Mouse (Mus musculus) limb, embryonic 12.5 days (tissue): Measurements from ENCODE around the gene Ccdc120. TPM values are rescaled to one million over a fixed set of nuclear protein-coding genes. Genes with fewer than 3 reads are reported as not detected.
"Not testable (repeated sequence)": the region's sequence is repeated elsewhere in the genome, so short reads cannot be mapped to it uniquely, and the experiment has no call there.

Experiments used
- ATAC-seq: fragments of 200-750 bp; cut with Nextera tagmentation; 2 replicates; pipeline ENCODE4 v1.8.0; 2017; ENCODE audit warnings: low read depth, moderate TSS enrichment; ENCODE audit not compliant: insufficient number of reproducible peaks, insufficient read depth, low FRiP score, low TSS enrichment
- H3K27ac ChIP-seq: fragments of 300-500 bp; sonication (generic); 2 replicates; pipeline ENCODE4 v1.5.1; 2016; ENCODE audit warnings: mild to moderate bottlenecking, moderate library complexity
- H3K27me3 ChIP-seq: fragments of 300-500 bp; sonication (generic); 2 replicates; pipeline ENCODE4 v1.6.1; 2016; ENCODE audit warnings: mild to moderate bottlenecking, moderate library complexity
- H3K36me3 ChIP-seq: fragments of 300-500 bp; sonication (generic); 2 replicates; pipeline ENCODE4 v1.6.1; 2016; ENCODE audit warnings: mild to moderate bottlenecking, moderate library complexity
- H3K4me1 ChIP-seq: fragments of 300-500 bp; sonication (generic); replicated peaks from 2 replicates; pipeline ENCODE4 v1.6.1; 2016
- H3K4me2 ChIP-seq: fragments of 300-500 bp; sonication (generic); 2 replicates; pipeline ENCODE4 v1.6.1; 2016; ENCODE audit warnings: mild to moderate bottlenecking, moderate library complexity
- H3K4me3 ChIP-seq: fragments of 300-500 bp; sonication (generic); replicated peaks from 2 replicates; pipeline ENCODE4 v1.5.1; 2016; ENCODE audit warnings: mild to moderate bottlenecking
- H3K9ac ChIP-seq: fragments of 300-500 bp; sonication (generic); replicated peaks from 2 replicates; pipeline ENCODE4 v1.6.1; 2016; ENCODE audit warnings: mild to moderate bottlenecking, moderate library complexity
- H3K9me3 ChIP-seq: fragments of 300-500 bp; sonication (generic); 2 replicates; pipeline ENCODE4 v1.6.1; 2016; ENCODE audit warnings: mild to moderate bottlenecking, moderate library complexity
- WGBS: fragments of 180-500 bp; shearing (Covaris S2); methylation state at CpG from one replicate; pipeline ENCODE4 v1.1.7; 2016; 5-methylcytosine and 5-hydroxymethylcytosine counted together
- polyA plus RNA-seq: library from polyadenylated mRNA; unstranded; fragments of >200 nt; fragmentation: Nextera tagmentation; extraction: Ambion mirVana; gene quantifications from 2 replicates; pipeline ENCODE4 v1.2.1, GENCODE M21; 2016

The Ccdc120 gene
- polyA plus RNA-seq, 1 experiment from 2014 or later: 22.5 TPM

GRCm38 (mm10) chrX:7775501-7776205 is 24.9 kb upstream of the Ccdc120 start:
- H3K4me3 ChIP-seq: no peak overlapping the region
- no peak overlapping the region for H3K27ac ChIP-seq
- no peaks in the 10 kb centered on the region for H3K4me1 ChIP-seq
- WGBS: 80% methylated on average over 9 of the region's 9 CpGs
- H3K36me3 ChIP-seq: peaks cover 30% of the 10 kb centered on the region
- no peak overlapping the region for H3K9ac ChIP-seq
- ATAC-seq: no peak
- no peaks in the 10 kb centered on the region for H3K9me3 ChIP-seq
- no peaks in the 10 kb centered on the region for H3K27me3 ChIP-seq
- no peak overlapping the region for H3K4me2 ChIP-seq

GRCm38 (mm10) chrX:7772766-7773165 is 22.1 kb upstream of the Ccdc120 start:
- Histone ChIP-seq H3K27me3 (no peaks in the 10 kb centered on the region), H3K36me3 (peaks cover 56% of the 10 kb centered on the region), H3K9me3 (no peaks in the 10 kb centered on the region), H3K4me2 (no peak overlapping the region), H3K4me3 (no peak overlapping the region), H3K4me1 (no peaks in the 10 kb centered on the region), H3K27ac (no peak overlapping the region), H3K9ac (no peak overlapping the region)
- ATAC-seq: no peak
- 50% methylated on average over 2 of the region's 2 CpGs for WGBS

GRCm38 (mm10) chrX:7769302-7770017 is 18.8 kb upstream of the Ccdc120 start:
- Histone ChIP-seq H3K27me3 (no peaks in the 10 kb centered on the region), H3K4me1 (peaks cover 17% of the 10 kb centered on the region), H3K4me2 (no peak overlapping the region), H3K4me3 (no peak overlapping the region), H3K9ac (no peak overlapping the region), H3K9me3 (no peaks in the 10 kb centered on the region), H3K36me3 (peaks cover 73% of the 10 kb centered on the region), H3K27ac (no peak overlapping the region)
- ATAC-seq: no peak
- 90% methylated on average over 7 of the region's 7 CpGs for WGBS

GRCm38 (mm10) chrX:7765764-7766163 is 15.1 kb upstream of the Ccdc120 start:
- H3K4me2 ChIP-seq: peak overlapping the region; percentile 71
- peaks cover 44% of the 10 kb centered on the region for H3K36me3 ChIP-seq
- ATAC-seq: no peak
- H3K9ac ChIP-seq: no peak overlapping the region
- H3K27me3 ChIP-seq: no peaks in the 10 kb centered on the region
- H3K27ac ChIP-seq: no peak overlapping the region
- H3K4me3 ChIP-seq: peak overlapping the region; percentile 9; the same call in 1 of the 2 replicates
- no peaks in the 10 kb centered on the region for H3K9me3 ChIP-seq
- peaks cover 24% of the 10 kb centered on the region for H3K4me1 ChIP-seq
- WGBS: 11% methylated on average over 11 of the region's 11 CpGs

GRCm38 (mm10) chrX:7765281-7765670 is 14.6 kb upstream of the Ccdc120 start:
- no peak for ATAC-seq
- peak overlapping the region; percentile 71 for H3K4me2 ChIP-seq
- peak overlapping the region; percentile 9; the same call in 1 of the 2 replicates for H3K4me3 ChIP-seq
- no peaks in the 10 kb centered on the region for H3K9me3 ChIP-seq
- H3K36me3 ChIP-seq: peaks cover 39% of the 10 kb centered on the region
- H3K9ac ChIP-seq: no peak overlapping the region
- H3K4me1 ChIP-seq: peaks cover 24% of the 10 kb centered on the region
- H3K27ac ChIP-seq: no peak overlapping the region
- 27% methylated on average over 13 of the region's 13 CpGs for WGBS
- H3K27me3 ChIP-seq: no peaks in the 10 kb centered on the region

GRCm38 (mm10) chrX:7764657-7765280 is 14.1 kb upstream of the Ccdc120 start:
- H3K4me2 ChIP-seq: peak overlapping the region; percentile 71
- H3K4me1 ChIP-seq: peaks cover 24% of the 10 kb centered on the region
- H3K4me3 ChIP-seq: peak overlapping the region; percentile 64
- H3K9me3 ChIP-seq: no peaks in the 10 kb centered on the region
- ATAC-seq: no peak
- no peak overlapping the region for H3K27ac ChIP-seq
- peaks cover 35% of the 10 kb centered on the region for H3K36me3 ChIP-seq
- WGBS: 26% methylated on average over 9 of the region's 9 CpGs
- no peak overlapping the region for H3K9ac ChIP-seq
- no peaks in the 10 kb centered on the region for H3K27me3 ChIP-seq

- Histone ChIP-seq H3K9ac (peak overlapping the region; percentile 67), H3K9me3 (no peaks in the 10 kb centered on the region), H3K4me3 (peak overlapping the region; percentile 64), H3K4me2 (peak overlapping the region; percentile 71), H3K36me3 (peaks cover 27% of the 10 kb centered on the region), H3K4me1 (peaks cover 24% of the 10 kb centered on the region), H3K27ac (no peak overlapping the region), H3K27me3 (no peaks in the 10 kb centered on the region)
- 17% methylated on average over 22 of the region's 22 CpGs for WGBS
- ATAC-seq: no peak
Measured at GRCm38 (mm10) chrX:7763631-7764393, 13.1 kb upstream of the Ccdc120 start.

GRCm38 (mm10) chrX:7762921-7763197 is 12.2 kb upstream of the Ccdc120 start:
- WGBS: 18% methylated on average over 21 of the region's 21 CpGs
- peaks cover 24% of the 10 kb centered on the region for H3K4me1 ChIP-seq
- peak overlapping the region; percentile 71 for H3K4me2 ChIP-seq
- H3K9ac ChIP-seq: peak overlapping the region; percentile 67
- H3K36me3 ChIP-seq: peaks cover 18% of the 10 kb centered on the region
- 0 out of 2 replicates have a peak overlapping the region, but pooled peaks have one; percentile 29 for H3K27ac ChIP-seq
- H3K9me3 ChIP-seq: no peaks in the 10 kb centered on the region
- no peaks in the 10 kb centered on the region for H3K27me3 ChIP-seq
- H3K4me3 ChIP-seq: peak overlapping the region; percentile 64
- 0 out of 2 replicates have a peak, but pooled peaks have one; percentile 6 for ATAC-seq

- Histone ChIP-seq H3K4me3 (peak within 1 kb of the TSS; percentile 64), H3K27me3 (no peaks in the 10 kb centered on the region), H3K9me3 (no peaks in the 10 kb centered on the region), H3K36me3 (peaks cover 13% of the 10 kb centered on the region), H3K4me1 (peaks cover 24% of the 10 kb centered on the region), H3K27ac (0 out of 2 replicates have a peak within 1 kb of the TSS, but pooled peaks have one; percentile 29), H3K4me2 (peak within 1 kb of the TSS; percentile 71), H3K9ac (peak within 1 kb of the TSS; percentile 67)
- ATAC-seq: peak; percentile 95
- 20% methylated on average over 35 of the region's 38 CpGs for WGBS
Measured at GRCm38 (mm10) chrX:7762137-7762920, 11.6 kb upstream of the Ccdc120 start, which contains the start of gene Tfe3. Tfe3 (plus strand) TSS chrX:7762560.

- not testable (repeated sequence) for ATAC-seq, H3K36me3 ChIP-seq, H3K27ac ChIP-seq, H3K9ac ChIP-seq, H3K4me2 ChIP-seq, H3K4me3 ChIP-seq, H3K27me3 ChIP-seq, H3K9me3 ChIP-seq, H3K4me1 ChIP-seq
- 17% methylated on average over 3 of the region's 3 CpGs for WGBS
Measured at GRCm38 (mm10) chrX:7753627-7754026, 2.9 kb upstream of the Ccdc120 start.
